Mouse (Mus musculus): Measurements from ENCODE around the gene Fgf15.

DNA sequence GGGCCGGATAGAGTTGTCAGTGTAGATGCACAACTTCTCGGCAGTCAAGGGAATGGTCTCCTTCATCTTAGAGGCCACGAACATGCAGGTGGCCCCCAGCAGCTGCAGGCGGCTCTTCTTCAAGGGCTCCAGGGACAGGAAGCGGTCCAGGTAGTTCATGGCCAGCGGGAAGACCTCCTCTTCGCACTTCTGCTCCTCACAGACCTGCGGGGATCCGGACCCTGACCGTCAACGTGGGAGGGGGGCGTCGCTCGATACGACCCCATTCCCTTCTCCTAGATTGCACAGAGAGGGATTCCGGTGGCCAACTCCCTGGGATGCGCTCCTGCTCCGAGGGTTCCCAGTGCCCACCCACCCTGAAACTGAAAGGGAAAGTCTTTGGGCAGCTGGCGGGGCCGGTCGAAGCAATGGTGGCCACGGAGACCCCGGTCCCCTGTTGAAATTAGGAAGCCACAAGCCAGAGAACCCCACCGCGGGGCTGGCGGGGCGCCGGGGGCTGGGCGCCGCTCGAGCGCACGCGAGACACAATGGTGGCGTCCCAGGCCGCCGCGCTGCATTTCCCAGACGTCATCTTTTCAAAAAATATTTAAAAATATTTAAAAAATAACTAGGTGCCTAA, 41.7 kb downstream of the Fgf15 start:
- TF ChIP-seq CTCF (IDR thresholded peaks at IDR 0.05; ENCODE audit: borderline replicate concordance, insufficient read depth, low read length) (no peak), POLR2A (IDR thresholded peaks at IDR 0.05; ENCODE audit: low read depth, low read length) (no peak)
